Mouse (Mus musculus) c-Kit-positive CD71-negative TER-119-negative erythroid progenitor cells, embryonic 14.5 days (primary cell): Measurements from ENCODE around the gene Gm17334.

ENCODE experiments used
- DNase-seq: peaks from one replicate; pipeline ENCODE4 v3.0.0-alpha.2; 2013; ENCODE audit warnings: low read depth

Gm17334 gene

DNA sequence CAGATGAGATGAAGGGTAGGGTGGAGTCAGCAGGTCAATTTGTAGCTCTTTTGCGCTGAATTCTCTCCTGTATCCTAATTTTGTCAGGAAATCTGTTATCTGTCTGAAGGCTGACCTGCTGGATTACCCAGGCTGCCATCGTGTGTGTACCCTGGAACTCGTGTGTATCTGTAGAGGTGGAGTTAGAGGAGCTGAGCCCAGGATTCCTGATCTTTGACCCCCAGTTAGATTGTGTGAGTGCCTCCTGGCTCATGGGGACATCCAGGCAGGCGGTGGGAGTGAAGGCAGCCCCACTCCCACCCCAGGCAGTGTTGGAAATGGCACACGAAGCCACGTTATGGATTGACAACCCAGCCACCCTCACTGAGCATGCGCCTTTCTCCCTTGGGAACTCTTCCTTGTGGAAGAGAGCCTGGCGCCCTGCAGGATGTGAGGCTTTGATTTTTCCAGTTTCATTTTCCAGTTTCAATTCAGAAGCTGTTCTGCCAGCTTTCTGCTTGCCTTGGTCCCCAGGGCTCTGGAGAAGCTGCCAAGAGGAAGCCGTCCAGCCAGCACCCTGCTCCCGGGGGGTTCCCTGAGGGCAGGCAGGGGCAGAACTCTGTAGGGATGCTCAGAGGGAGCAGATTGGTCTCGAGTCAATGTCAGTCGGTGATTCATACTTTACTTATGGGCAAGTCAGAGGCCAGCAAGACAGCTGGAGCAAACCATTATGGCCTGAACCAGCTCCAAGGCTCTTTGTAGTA lies 23.6 kb upstream of the Gm17334 start:
- no peak for DNase-seq

DNA sequence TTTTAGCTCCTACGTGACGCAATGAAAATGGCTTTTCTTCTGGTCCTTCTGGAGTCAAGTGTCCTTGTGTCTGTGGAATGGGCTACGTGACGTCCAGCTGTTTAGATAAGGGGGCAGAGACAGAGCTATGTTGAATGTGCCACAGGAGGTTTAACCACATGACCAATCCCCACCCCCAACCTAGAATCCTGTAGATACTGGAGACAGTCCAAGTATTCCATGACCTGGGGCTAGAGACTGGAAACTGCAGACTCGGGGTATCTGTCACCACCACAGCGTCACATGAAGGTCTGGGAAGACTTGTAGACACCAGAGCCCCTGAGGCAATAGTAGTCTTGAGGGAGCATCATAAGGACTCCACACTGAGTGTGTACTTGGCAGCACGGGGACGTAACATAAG lies 22.8 kb upstream of the Gm17334 start:
- DNase-seq: no peak

DNA sequence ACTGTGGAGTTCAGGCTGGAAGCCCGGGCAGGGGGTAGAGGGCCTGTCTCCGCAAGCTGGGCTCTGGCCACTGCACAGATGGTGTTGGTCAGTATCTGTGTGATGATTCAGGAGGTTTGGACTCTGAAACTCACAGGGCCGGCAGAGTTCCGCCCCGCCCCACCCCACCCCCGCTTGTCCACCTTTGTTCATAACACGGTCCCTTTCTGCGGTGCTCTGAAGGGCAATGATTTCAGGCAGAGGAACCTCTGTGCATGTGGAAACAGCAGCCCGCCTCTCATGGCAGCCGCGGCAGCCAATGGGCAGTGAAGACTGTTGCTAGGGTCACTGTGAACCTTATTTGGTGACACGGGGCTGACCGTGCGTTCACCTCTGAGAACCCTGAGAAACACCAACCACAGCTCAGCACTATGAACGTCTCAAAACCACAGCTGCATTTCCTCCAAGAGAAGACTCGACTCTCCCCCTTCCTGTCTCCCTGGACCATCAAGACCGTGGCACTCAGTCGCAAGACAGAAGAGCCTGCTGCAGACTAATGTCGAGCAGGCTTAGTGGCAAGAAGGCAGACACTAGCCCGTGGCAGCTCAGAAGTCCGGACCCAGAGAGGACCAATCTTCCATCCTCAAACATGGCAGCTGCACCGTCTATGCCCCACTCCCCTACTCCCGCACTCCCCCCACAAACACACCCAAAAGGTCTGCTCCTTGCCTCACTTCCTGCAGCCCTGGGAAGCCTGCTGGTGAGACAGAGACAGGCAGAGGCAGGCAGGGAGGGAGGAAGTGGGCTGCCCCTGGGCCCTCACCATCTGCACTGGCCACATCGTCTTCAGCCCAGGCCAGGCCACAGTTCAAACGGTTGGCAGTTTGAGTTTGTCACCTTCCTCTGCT lies 21.9 kb upstream of the Gm17334 start:
- peak; percentile 66 for DNase-seq

DNA sequence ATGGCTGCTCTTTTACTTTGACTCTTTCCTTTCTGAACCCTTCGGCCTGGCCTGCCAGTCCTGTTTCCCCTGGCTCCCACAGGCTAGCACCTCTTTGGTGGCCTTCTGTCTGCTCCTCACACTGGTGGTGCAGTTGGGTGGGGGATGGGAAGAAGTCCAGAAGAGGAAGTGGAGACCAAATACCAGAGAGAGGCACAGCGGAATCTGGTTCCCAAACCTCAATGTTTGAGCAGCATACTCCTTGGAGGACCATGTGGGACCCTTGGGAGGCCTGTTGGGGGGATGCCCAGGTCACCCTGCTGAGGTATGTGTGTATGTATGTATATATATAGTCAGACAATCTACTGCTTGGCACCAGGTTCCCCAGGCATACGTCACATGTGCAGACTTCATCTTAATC lies 21.0 kb upstream of the Gm17334 start:
- DNase-seq: no peak

DNA sequence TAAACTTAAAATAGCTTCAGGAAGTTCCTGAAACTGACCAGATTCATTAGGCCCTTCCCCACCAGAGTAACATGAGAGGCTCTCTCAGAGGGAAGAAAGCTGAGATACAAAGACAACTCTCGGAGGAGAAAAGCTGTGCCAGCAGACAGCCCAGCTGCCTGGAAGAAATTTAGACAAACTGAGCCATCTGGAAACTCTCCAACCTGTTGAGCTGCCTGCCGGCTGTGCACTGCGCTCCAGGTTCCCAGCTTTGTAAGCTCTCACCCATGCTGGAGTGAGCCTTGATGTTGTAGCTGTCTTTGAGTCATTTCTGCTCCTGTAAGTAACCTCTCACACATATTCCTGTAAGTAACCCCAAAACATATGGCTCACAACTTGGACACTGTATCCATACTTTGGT lies 20.0 kb upstream of the Gm17334 start:
- DNase-seq: no peak

DNA sequence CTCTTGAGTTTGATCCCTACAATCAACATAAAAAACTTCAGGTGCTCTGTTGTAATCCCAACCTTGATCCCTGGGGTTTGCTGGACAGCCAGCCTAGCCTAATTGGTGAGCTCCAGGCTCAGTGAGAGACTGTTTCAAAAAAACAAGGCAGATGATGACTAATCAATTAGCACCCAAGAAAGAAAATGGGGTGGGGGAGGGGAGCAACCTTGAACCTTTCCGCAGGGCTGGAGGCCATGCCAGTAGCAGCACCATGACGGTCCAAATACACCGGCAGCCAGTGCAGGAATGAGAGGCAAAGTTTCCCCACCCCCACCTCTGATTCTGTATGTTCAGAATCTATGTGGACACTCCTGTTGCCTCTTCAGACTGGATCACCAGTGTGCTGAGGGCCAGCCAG lies 16.3 kb upstream of the Gm17334 start:
- DNase-seq: no peak

DNA sequence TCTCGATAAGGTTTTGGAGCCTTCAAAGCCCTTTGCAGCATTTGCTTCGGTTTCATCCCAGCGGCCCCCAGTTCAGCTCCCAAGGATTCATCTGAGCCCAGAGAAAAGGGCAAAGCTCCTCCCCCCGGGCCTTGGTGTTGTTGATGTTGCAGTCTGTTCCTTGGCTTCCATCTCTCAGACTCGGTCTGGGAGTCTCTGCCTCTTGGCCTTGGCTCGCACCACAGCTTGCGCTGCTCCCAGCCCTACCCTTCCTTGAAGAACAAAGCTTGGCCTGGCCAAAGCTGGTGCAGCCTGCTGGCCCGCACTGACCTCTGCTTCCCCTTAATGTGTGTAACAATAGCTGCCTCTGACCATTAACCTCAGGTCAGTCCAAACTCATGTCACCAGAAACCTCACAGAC lies 15.2 kb upstream of the Gm17334 start:
- no peak for DNase-seq

DNA sequence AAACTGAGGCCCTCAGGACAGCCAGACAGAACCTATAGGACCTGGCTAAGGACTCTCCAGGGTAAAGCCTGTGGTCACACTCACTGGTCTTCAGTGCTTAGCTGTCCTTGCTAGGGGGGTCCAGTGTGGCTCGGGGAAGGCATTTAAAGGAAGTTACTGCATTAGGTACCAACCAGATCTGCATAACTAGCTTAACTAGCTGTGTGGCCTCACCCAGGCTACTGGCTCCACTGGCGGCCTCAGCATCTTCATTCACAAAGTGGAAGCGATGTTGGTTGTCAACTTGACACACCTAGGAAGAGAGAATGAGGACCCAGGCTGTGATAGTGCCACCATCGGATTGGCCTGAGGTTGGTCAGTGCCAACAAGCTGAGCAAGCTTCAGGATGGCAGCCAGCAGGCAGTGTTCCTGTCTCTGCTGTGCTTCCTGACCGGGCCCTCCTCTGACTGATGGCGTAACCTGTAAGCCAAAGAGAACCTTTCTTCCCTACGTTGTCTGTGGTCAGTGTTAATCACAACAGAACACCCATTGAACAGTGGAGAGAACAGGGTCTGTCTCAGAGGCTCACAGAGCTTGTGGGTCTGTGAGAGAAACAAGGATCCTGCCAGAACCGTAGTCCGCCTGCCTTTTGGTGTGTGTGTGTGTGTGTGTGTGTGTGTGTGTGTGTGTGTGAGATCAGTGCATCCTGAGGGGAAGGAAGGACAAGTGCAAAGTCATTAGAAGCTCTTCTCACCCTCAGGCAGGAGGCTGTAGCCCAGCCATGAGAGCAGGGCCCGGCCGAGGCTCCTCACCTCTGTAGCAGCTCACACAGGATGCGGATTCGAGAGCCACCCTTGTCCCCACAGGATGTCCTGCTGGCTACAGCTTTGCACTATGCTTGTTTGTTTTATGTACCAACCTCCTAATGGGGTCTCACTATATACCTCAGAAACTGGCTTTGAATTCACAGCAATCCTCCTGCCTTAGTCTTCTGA lies 13.4 kb upstream of the Gm17334 start:
- no peak for DNase-seq

DNA sequence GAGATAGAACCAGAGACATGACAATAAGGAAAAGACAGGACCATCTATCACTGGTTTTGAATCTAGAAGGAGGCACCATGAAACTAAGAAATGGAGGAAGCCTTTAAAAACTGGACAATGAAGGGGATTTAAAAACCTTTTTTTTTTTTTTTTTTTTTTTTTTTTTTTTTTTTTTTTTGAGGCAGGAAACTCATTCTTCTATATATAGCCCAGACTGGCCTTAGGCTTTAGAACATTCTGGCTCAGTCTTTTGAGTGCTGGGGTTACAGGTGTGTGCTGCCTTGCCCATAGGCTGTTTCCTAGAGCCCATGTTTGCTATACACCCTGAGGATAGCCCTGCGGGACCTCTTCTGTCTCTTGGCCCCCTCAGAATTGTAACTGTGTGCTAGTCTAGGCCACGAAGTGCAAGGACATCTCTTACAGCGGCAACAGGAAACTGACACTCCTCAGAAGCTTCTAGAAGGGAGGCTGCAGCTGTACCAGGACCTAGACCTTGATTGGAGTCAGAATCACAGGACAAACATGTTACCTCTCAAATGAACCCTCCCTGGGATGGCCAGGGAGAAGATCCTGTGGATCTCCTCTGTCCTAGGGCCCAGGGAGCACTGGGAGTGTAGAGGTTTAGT lies 12.4 kb upstream of the Gm17334 start:
- DNase-seq: no peak

DNA sequence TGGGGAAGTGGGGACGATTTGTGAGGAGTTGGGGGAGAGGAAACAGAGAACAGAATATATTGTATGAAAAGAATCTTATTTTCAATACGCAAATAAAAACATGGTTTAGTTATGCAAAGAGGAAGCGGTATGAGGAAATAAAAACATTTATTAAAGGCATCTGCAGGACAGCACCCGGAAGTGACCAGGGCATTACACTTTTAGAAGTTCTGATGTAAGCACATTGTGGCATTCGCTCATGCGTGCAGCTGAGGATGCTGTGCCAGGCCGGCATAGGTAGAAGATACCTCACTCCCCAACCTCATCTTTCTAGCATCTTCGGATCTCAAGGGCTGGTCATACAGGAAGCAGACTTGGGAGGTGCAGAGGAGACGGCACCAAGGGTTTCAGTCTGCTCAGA lies 10.3 kb upstream of the Gm17334 start:
- no peak for DNase-seq

DNA sequence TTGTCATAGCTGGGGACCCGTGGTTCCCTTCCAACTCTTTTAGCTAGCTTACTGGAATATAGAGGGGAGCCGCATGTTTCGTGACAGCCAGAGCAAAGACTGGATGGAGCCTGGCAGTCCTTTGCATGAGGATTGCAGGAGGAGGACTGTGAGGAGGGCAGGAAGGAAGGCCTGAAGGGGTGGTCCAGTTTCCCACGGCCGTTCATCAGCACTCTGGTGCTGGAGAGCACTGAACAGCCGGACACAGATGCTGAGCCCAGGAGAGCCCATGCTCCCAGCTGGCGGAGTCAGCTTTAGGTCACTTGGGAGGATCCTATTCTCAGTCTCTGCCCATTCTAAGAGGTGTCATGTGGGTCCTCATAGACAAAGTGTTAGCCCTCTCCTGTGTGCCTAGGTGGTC lies 9.0 kb upstream of the Gm17334 start:
- no peak for DNase-seq

DNA sequence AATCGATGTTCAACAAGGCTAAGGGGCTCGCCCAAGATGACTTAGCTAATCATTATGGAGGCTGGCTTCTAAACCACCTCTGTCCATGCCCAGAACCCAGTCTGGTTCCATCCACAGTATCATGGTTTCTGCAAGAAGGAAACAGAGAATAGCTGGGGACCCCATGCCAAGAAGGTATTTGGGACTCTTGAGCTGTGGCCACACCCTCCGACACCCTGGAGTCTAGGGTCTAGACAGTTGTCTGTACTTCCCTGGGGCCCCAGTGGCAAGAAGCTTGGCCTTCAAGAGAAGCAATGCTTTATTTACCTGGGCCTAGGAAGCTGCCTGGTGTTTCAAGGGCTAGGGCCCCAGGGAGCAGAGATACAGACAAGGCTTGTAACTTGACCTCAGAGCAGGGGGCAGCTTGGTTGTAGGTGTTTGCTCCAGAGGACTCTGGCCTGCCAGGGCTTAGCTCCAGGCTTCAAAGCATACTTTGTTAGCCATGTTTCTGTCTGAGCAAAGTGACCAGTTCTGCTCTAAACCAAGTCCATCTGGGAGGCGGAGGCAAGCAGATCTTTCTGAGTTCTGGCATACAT lies 8.3 kb upstream of the Gm17334 start:
- DNase-seq: no peak

DNA sequence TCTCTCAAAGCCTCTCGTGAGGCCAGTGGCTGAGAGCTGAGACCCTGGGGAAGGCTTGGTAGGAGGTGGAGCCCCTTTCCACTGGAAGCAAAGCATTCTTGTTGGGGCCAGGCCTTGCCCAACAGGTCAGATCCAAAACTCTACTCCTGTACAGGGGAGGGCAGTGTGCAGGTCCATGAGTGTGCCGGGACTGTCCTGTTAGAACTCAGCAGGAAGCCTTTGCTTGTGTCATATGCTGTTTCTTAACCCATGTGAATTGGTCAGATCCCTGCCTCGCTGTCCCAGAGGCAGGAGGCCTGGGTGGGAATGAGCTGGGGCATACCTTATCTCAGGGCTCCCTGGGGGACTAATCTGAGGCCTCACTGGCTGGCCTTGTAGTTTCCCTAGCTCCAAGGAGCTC lies 7.3 kb upstream of the Gm17334 start:
- DNase-seq: no peak

DNA sequence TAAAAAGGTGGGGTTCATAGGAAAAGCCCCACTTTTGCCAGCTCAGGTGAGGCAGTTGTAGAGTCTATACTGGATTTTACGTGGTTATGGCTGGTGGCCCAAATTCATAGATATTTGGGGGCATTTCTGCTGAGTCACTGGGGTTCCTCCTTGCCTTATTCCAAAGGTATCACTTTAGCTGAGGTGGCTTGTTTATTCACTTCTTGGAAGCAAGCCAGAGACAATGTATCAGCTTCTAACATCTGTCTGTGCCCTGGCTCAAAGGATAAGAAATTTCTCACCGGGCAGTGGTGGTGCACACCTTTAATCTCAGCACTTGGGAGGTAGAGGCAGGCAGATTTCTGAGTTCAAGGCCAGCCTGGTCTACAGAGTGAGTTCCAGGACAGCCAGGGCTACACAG lies 6.8 kb upstream of the Gm17334 start:
- no peak for DNase-seq

DNA sequence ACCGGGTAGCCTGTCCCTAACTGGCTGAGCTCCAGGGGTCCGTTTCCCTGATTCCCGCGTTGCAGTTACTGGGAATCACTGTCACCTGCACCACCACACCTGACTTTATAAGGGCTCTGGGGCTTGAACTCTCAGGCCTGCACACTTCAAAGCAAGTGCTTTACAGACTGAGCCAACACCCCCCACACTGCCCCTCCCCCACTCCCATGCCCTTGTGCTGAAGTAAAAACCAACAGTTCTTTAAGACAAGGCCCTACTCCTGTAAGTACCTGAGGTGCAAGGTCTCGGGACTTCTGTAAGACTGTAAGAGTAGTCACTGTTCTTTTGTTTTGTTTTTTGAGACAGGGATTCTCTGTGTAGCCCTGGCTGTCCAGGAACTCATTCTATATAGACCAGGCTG lies 5.5 kb upstream of the Gm17334 start:
- DNase-seq: no peak

DNA sequence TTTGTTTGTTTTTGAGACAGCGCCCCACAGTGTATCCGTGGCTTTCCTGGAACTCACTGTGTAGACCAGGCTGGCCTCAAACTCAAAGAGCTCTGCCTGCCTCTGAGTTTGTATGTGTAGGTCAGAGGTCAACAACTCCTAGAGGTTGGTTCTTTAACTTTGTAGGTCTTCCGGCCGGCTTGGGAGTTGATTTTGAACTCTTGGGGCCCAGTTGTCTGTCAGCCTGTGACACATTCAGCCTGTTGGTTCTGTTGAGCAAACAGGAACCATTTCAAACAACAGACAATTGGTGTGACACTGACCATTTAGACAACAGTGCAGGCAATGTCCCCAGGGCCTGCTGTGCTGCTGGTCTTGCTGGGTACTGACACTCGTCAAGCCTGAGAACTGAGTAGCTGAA lies 4.7 kb upstream of the Gm17334 start:
- DNase-seq: no peak

DNA sequence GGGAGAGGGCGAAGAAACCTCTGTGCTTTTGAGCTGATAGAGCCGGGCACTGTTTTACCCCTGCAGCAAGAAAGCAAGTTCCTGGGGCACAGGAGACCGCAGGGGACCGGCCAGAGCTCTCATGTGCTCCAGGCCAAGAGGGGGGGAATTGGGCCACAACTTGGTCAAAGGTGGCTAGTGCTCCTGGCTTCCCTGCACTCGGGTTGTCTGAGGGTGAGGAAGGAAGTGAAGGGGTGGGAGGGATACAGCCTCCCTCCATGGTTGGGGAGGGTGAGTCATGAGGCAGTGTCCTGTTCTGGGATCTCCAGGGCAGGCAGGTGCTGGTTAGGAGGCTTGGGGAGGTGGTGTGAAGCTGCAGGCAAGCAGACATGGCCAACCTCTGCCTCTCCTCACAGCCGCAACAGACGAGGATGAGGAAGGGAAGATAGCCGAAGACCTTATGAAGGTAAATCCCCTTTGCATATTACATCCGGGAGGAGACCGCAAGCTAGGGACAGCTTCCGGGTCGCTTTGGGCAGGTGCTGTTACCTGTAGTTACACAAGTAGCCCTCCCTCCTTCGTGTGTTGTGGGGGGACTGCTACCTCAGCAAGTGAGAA lies 1.8 kb upstream of the Gm17334 start:
- DNase-seq: no peak

DNA sequence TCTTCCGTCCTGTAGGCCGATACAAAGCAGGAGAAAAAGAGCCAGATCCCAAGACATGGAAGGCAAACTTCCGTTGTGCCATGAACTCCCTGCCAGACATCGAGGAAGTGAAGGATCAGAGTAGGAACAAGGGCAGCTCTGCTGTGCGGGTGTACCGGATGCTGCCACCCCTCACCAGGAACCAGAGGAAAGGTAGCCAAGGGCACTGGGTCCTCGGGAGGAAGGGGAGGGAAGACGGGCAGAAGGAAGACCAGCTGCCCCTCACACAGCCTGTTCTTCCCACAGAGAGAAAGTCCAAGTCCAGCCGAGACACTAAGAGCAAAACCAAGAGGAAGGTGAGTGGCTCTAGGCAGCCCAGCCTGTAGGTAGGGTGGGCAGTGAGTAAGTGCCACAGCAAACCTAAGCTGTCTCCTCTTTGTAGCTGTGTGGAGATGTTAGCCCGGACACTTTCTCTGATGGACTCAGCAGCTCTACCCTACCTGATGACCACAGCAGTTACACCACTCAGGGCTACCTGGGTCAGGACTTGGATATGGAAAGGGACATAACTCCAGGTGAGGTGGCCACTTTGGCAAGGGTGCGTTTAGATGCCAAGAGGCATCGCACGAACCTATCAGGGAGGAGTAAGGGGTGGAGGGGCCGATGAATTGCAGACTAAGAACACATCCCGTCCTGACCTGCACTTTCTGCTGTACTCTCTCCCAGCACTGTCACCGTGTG lies 814 bp upstream of the Gm17334 start:
- DNase-seq: no peak

DNA sequence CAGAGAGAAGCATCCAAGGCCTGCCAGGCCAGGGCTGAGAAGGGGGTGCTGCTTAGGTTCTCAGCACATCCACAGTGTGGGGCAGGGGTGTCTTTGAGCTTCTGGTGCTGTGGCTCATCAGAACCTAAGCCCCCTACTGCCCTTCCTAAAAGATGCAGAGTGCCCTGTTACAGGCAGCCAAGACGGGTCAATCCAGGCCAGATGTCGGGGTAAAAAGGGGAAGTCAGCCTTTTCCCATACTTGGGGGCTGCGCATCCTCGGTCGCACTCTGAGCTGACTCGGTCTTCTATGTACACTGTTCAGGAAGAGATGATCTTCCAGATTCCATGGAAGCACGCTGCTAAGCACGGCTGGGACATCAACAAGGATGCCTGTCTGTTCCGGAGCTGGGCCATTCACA lies 451 bp downstream of the Gm17334 start:
- DNase-seq: no peak

DNA sequence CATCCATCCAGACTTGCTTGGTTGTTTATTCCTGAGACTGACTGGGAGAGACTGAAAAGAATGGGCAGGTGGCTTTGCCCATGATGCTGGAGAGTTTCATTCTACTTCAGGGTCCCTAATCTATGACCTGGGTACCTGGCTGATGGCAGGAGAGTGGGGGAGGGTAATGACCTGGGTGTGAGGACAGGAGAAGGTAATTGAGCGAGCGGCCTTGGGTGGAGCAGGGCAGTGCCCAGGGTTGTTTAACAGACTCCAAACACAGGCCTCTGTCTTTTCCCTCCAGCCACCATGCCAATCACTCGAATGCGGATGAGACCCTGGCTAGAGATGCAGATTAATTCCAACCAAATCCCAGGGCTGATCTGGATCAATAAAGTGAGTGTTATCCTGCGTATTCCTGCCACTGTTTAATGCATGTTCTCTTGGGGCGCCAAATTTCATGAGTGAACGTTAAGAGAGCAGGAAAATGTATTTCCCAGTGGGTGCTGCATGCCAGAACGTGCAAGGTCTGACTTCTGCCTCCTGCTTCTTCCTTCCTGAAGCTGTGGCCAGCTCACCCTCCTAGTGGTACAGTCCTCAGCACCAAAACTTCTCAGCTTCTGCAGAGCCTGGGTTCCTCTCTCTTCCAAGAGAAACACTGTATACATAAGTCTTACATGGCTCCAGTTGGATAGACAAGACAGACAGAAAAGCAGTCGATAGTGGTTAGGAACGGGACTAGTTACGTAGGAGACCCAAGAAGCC lies 1.8 kb downstream of the Gm17334 start:
- DNase-seq: no peak
